Mouse (Mus musculus): Measurements from ENCODE around the gene Slco4c1. TPM values are rescaled to one million over a fixed set of nuclear protein-coding genes. Genes with fewer than 3 reads are reported as not detected.

Gene Slco4c1
- polyA plus RNA-seq, 1 experiment, result not detected

DNA sequence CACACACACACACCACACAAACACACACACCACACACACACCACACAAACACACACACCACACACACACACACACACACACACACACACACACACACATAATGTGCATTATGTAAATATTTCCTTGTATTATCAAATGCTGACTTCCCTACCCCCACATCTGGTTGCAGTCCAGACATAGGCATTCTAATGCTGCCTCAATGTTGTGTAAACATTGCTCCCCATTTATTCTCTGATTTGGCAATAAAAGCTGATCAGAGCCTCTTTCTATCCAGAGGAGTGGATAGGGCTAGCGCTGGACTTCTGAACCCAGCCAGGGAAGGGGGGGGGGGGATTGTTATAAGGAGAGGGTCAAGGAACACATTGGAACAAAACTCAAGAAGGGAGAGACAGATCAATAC, 101.7 kb downstream of the Slco4c1 start:
- Histone ChIP-seq H3K79me3 (ENCODE audit: low read depth) (no peaks in the 10 kb centered on the region), H3K4me3 (ENCODE audit: insufficient read depth, poor library complexity, severe bottlenecking) (no peak overlapping the region), H3K36me3 (ENCODE audit: control insufficient read depth, insufficient read depth) (no peaks in the 10 kb centered on the region), H3ac (ENCODE audit: control insufficient read depth, insufficient read length, low read depth) (no peak overlapping the region), H3K79me2 (ENCODE audit: control insufficient read depth, insufficient read depth) (no peaks in the 10 kb centered on the region), H3K27me3 (ENCODE audit: control insufficient read depth, insufficient read depth, insufficient read length) (no peaks in the 10 kb centered on the region)
- no peak for TF ChIP-seq MYOG (IDR thresholded peaks at IDR 0.05; ENCODE audit: control insufficient read depth, extremely low read depth, insufficient read length)
- no peak for TF ChIP-seq CEBPB (IDR thresholded peaks at IDR 0.05; ENCODE audit: low read depth)
- TF ChIP-seq MYOD1 (IDR thresholded peaks at IDR 0.05; ENCODE audit: control insufficient read depth, insufficient read length, low read depth), result no peak
- TF ChIP-seq CTCF (IDR thresholded peaks at IDR 0.05; ENCODE audit: control insufficient read depth, insufficient read depth, insufficient read length), result no peak
- no peak for TF ChIP-seq FOSL1 (IDR thresholded peaks at IDR 0.05; ENCODE audit: insufficient read depth, low read length, poor library complexity, severe bottlenecking)
- no peak for TF ChIP-seq MAX (IDR thresholded peaks at IDR 0.05)
- no peak for TF ChIP-seq USF1 (IDR thresholded peaks at IDR 0.05; ENCODE audit: low read depth)

GRCm38 (mm10) chr1:96768264-96768663, 103.7 kb downstream of the Slco4c1 start:
- Histone ChIP-seq H3K79me3 (ENCODE audit: low read depth) (no peaks in the 10 kb centered on the region), H3K36me3 (ENCODE audit: control insufficient read depth, insufficient read depth) (no peaks in the 10 kb centered on the region), H3K4me3 (ENCODE audit: insufficient read depth, poor library complexity, severe bottlenecking) (no peak overlapping the region), H3K27me3 (ENCODE audit: control insufficient read depth, insufficient read depth, insufficient read length) (no peaks in the 10 kb centered on the region), H3K79me2 (ENCODE audit: control insufficient read depth, insufficient read depth) (no peaks in the 10 kb centered on the region), H3ac (ENCODE audit: control insufficient read depth, insufficient read length, low read depth) (no peak overlapping the region)
- TF ChIP-seq USF1 (IDR thresholded peaks at IDR 0.05; ENCODE audit: low read depth) (no peak), CEBPB (IDR thresholded peaks at IDR 0.05; ENCODE audit: low read depth) (no peak), MYOG (IDR thresholded peaks at IDR 0.05; ENCODE audit: control insufficient read depth, extremely low read depth, insufficient read length) (no peak), MAX (IDR thresholded peaks at IDR 0.05) (no peak), CTCF (IDR thresholded peaks at IDR 0.05; ENCODE audit: control insufficient read depth, insufficient read depth, insufficient read length) (no peak), FOSL1 (IDR thresholded peaks at IDR 0.05; ENCODE audit: insufficient read depth, low read length, poor library complexity, severe bottlenecking) (no peak), MYOD1 (IDR thresholded peaks at IDR 0.05; ENCODE audit: control insufficient read depth, insufficient read length, low read depth) (no peak)

DNA sequence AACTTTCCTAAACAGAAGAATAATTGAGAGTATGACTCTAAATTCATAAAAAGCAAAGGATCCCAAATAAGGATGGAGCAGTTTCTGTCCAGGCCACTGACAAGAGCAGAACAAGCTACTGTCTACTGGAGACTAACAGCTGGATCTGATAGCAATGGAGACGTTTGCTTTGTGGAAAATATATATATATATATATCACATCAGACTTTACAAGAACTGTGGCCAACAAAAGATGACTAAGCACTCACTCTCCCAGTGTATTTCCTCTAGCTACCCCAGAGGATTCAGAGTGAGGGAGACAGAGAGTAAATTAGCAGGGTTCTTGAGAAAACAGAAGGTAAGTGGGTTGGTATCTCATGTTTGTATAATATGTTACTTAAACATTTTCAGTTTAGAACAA, 105.4 kb downstream of the Slco4c1 start:
- TF ChIP-seq MAX (IDR thresholded peaks at IDR 0.05) (no peak), CEBPB (IDR thresholded peaks at IDR 0.05; ENCODE audit: low read depth) (no peak), FOSL1 (IDR thresholded peaks at IDR 0.05; ENCODE audit: insufficient read depth, low read length, poor library complexity, severe bottlenecking) (no peak), MYOD1 (IDR thresholded peaks at IDR 0.05; ENCODE audit: control insufficient read depth, insufficient read length, low read depth) (no peak), MYOG (IDR thresholded peaks at IDR 0.05; ENCODE audit: control insufficient read depth, extremely low read depth, insufficient read length) (no peak), USF1 (IDR thresholded peaks at IDR 0.05; ENCODE audit: low read depth) (no peak), CTCF (IDR thresholded peaks at IDR 0.05; ENCODE audit: control insufficient read depth, insufficient read depth, insufficient read length) (no peak)
- Histone ChIP-seq H3K27me3 (ENCODE audit: control insufficient read depth, insufficient read depth, insufficient read length) (no peaks in the 10 kb centered on the region), H3K4me3 (ENCODE audit: insufficient read depth, poor library complexity, severe bottlenecking) (no peak overlapping the region), H3K79me2 (ENCODE audit: control insufficient read depth, insufficient read depth) (no peaks in the 10 kb centered on the region), H3ac (ENCODE audit: control insufficient read depth, insufficient read length, low read depth) (no peak overlapping the region), H3K36me3 (ENCODE audit: control insufficient read depth, insufficient read depth) (no peaks in the 10 kb centered on the region), H3K79me3 (ENCODE audit: low read depth) (no peaks in the 10 kb centered on the region)
